12 mouse cellular contexts compared by ENCODE assay signal in genomic region chr11:17750345-17750744, GRCm38 (mm10).
DNase-seq lines count a peak whose midpoint lies in the region; ATAC-seq and TF ChIP-seq lines count a peak whose summit lies in the region.
"Had no signal": no experiment of that assay in that cellular context is flagged by ENCODE, and none has a peak within 500 bp of the region (broad histone marks: within the 10 kb centered on the region; RNA-seq: fewer than 3 reads in every experiment).

No protein-coding gene starts in this region.

- DNase-seq in lung, embryonic 14.5 days = peak; percentile 91
- DNase-seq in lung, adult 2 months = no peak
- peak; percentile 35 for DNase-seq in neural tube, embryonic 11.5 days (ENCODE audit: low spot score)
- DNase-seq in spleen, postnatal 4 days (ENCODE audit: low spot score in 2 of 2) = no peak
- no peak for DNase-seq in gastrocnemius, postnatal 14 days
- DNase-seq: liver, embryonic 13.5 days; spleen, adult 18-20 months had no signal

- no peak overlapping the region for H3K9ac ChIP-seq in lung, embryonic 14.5 days
- H3K9ac ChIP-seq in embryonic facial prominence, embryonic 13.5 days = no peak overlapping the region
- H3K9ac ChIP-seq in intestine, embryonic 16.5 days (ENCODE audit: low read depth, low read length) = no peak overlapping the region
- no peak overlapping the region for H3K9ac ChIP-seq in neural tube, embryonic 11.5 days (ENCODE audit: low read length)
- H3K9ac ChIP-seq: heart, embryonic 15.5 days; liver, embryonic 13.5 days; neural tube, embryonic 12.5 days had no signal

- H3K27me3 ChIP-seq in lung, embryonic 14.5 days (ENCODE audit: insufficient read depth, low read length) = no peaks in the 10 kb centered on the region
- no peaks in the 10 kb centered on the region for H3K27me3 ChIP-seq in embryonic facial prominence, embryonic 13.5 days
- no peaks in the 10 kb centered on the region for H3K27me3 ChIP-seq in intestine, embryonic 16.5 days (replicated peaks; ENCODE audit: control insufficient read depth, insufficient read depth, low read length)
- H3K27me3 ChIP-seq in neural tube, embryonic 11.5 days (ENCODE audit: control insufficient read depth, insufficient read depth, low read length) = no peaks in the 10 kb centered on the region
- H3K27me3 ChIP-seq: heart, embryonic 15.5 days; liver, embryonic 13.5 days; neural tube, embryonic 12.5 days had no signal

- no peak overlapping the region for H3K4me2 ChIP-seq in lung, embryonic 14.5 days
- no peak overlapping the region for H3K4me2 ChIP-seq in embryonic facial prominence, embryonic 13.5 days
- H3K4me2 ChIP-seq in intestine, embryonic 16.5 days (ENCODE audit: low read depth, low read length) = no peak overlapping the region
- no peak overlapping the region for H3K4me2 ChIP-seq in neural tube, embryonic 11.5 days (ENCODE audit: low read depth)
- H3K4me2 ChIP-seq: heart, embryonic 15.5 days; liver, embryonic 13.5 days; neural tube, embryonic 12.5 days had no signal

- peak; percentile 99 for ATAC-seq in lung, embryonic 14.5 days (ENCODE audit: insufficient read depth)
- 0 out of 2 replicates have a peak, but pooled peaks have one; percentile 62 for ATAC-seq in embryonic facial prominence, embryonic 13.5 days (ENCODE audit: insufficient number of reproducible peaks, insufficient read depth, low FRiP score, low TSS enrichment, low read depth)
- ATAC-seq in intestine, embryonic 16.5 days = 0 out of 2 replicates have a peak, but pooled peaks have one; percentile 26
- 0 out of 2 replicates have a peak, but pooled peaks have one; percentile 53 for ATAC-seq in neural tube, embryonic 11.5 days (ENCODE audit: insufficient read depth, low FRiP score, low TSS enrichment)
- no peak for ATAC-seq in frontal cortex, adult (ENCODE audit: low TSS enrichment)

- no peaks in the 10 kb centered on the region for H3K36me3 ChIP-seq in lung, embryonic 14.5 days (ENCODE audit: insufficient read depth)
- H3K36me3 ChIP-seq in embryonic facial prominence, embryonic 13.5 days = no peaks in the 10 kb centered on the region
- H3K36me3 ChIP-seq in intestine, embryonic 16.5 days (ENCODE audit: control insufficient read depth, insufficient read depth, low read length) = no peaks in the 10 kb centered on the region
- H3K36me3 ChIP-seq in neural tube, embryonic 11.5 days (ENCODE audit: control insufficient read depth, insufficient read depth, low read length) = no peaks in the 10 kb centered on the region
- H3K36me3 ChIP-seq: heart, embryonic 15.5 days; liver, embryonic 13.5 days; neural tube, embryonic 12.5 days had no signal

- TF ChIP-seq POLR2A in lung, adult 2 months (IDR thresholded peaks at IDR 0.05; ENCODE audit: borderline replicate concordance, extremely low read depth, low read depth, low read length) = no peak

- TF ChIP-seq CTCF in lung, embryonic 14.5 days (IDR thresholded peaks at IDR 0.05; ENCODE audit: low read depth) = no peak
- TF ChIP-seq CTCF in lung, adult 2 months (IDR thresholded peaks at IDR 0.05; ENCODE audit: insufficient read depth, low read length) = no peak

- intact Hi-C loops in gastrocnemius, postnatal 14 days (cut with DNase I; ENCODE audit: low total_unique reads) = no loop called here

- H3K4me3 ChIP-seq in lung, embryonic 14.5 days (ENCODE audit: low read depth, low read length) = no peak overlapping the region
- H3K4me3 ChIP-seq in lung, adult 2 months (replicated peaks; ENCODE audit: extremely low read depth, low read depth, low read length) = no peak overlapping the region
- no peak overlapping the region for H3K4me3 ChIP-seq in embryonic facial prominence, embryonic 13.5 days
- no peak overlapping the region for H3K4me3 ChIP-seq in intestine, embryonic 16.5 days (ENCODE audit: low read length)
- no peak overlapping the region for H3K4me3 ChIP-seq in neural tube, embryonic 11.5 days (ENCODE audit: low read depth, low read length)
- H3K4me3 ChIP-seq: heart, embryonic 15.5 days; liver, embryonic 13.5 days; neural tube, embryonic 12.5 days had no signal

- H3K9me3 ChIP-seq in lung, embryonic 14.5 days (ENCODE audit: low read depth, low read length) = no peaks in the 10 kb centered on the region
- H3K9me3 ChIP-seq in embryonic facial prominence, embryonic 13.5 days = no peaks in the 10 kb centered on the region
- no peaks in the 10 kb centered on the region for H3K9me3 ChIP-seq in intestine, embryonic 16.5 days (ENCODE audit: control insufficient read depth, low read length)
- no peaks in the 10 kb centered on the region for H3K9me3 ChIP-seq in neural tube, embryonic 11.5 days (ENCODE audit: control insufficient read depth, low read length)
- H3K9me3 ChIP-seq: heart, embryonic 15.5 days; liver, embryonic 13.5 days; neural tube, embryonic 12.5 days had no signal

- 11% methylated on average over 6 of the region's 6 CpGs for WGBS in lung, embryonic 14.5 days
- WGBS in lung, adult 2 months = 26% methylated on average over 6 of the region's 6 CpGs
- 26% methylated on average over 6 of the region's 6 CpGs for WGBS in embryonic facial prominence, embryonic 13.5 days
- 22% methylated on average over 6 of the region's 6 CpGs for WGBS in intestine, embryonic 16.5 days
- WGBS in neural tube, embryonic 11.5 days = 10% methylated on average over 6 of the region's 6 CpGs

- no peaks in the 10 kb centered on the region for H3K4me1 ChIP-seq in lung, embryonic 14.5 days (ENCODE audit: insufficient read depth)
- H3K4me1 ChIP-seq in lung, adult 2 months (ENCODE audit: control insufficient read depth, insufficient read depth, low read length) = no peaks in the 10 kb centered on the region
- peaks cover 10% of the 10 kb centered on the region for H3K4me1 ChIP-seq in embryonic facial prominence, embryonic 13.5 days
- H3K4me1 ChIP-seq in intestine, embryonic 16.5 days (ENCODE audit: control insufficient read depth, insufficient read depth, low read length) = 0 out of 2 replicates have a peak, but pooled peaks cover 6% of the 10 kb centered on the region
- no peaks in the 10 kb centered on the region for H3K4me1 ChIP-seq in neural tube, embryonic 11.5 days (ENCODE audit: control insufficient read depth, insufficient read depth, low read length)
- H3K4me1 ChIP-seq: heart, embryonic 15.5 days; liver, embryonic 13.5 days had no signal

- H3K27ac ChIP-seq in lung, embryonic 14.5 days (ENCODE audit: low read depth) = peak overlapping the region; percentile 70
- H3K27ac ChIP-seq in embryonic facial prominence, embryonic 13.5 days = no peak overlapping the region
- H3K27ac ChIP-seq in intestine, embryonic 16.5 days (ENCODE audit: low read length) = no peak overlapping the region
- no peak overlapping the region for H3K27ac ChIP-seq in neural tube, embryonic 11.5 days (ENCODE audit: low read depth, low read length)
- H3K27ac ChIP-seq: heart, embryonic 15.5 days; liver, embryonic 13.5 days; neural tube, embryonic 12.5 days had no signal

Comparison
In these comparisons a context has a peak if more than half of its experiments do, and no peak if none do; other contexts are left out.
1. DNase-seq: peak in lung, embryonic 14.5 days (single experiment) and neural tube, embryonic 11.5 days (single experiment); none in lung, adult 2 months (single experiment), spleen, postnatal 4 days (0 of 2) and gastrocnemius, postnatal 14 days (single experiment).